Mouse (Mus musculus): ENCODE results near the gene Pipox.

DNA sequence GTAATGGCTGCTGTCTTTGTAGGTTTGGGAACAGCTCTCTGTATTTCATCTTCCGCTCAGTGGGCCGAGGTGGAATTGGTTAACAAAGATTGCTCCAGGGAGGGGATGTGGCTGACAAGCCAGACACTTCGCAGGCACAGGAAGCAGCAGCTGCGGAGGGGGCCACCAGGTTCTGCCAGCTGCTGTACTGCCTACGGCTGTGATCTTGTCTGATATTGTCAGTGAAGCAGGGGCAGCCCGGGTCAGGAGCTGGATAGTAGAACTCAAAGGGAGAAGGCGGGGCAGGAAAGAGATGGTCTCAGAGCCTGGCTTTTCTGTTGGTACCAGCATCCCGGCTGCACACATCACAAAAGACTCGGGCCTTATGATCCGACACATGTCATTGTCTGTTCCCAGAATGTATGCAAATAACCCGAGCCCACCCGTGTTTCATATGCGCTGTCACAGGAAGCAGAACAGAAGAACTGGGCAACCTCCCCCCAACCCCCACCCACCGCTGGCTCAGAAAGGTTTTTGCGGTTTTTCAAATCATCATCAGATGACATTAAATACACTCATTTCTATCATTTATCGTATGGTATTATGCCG is 6.4 kb downstream of the Pipox start:
- TF ChIP-seq POLR2A (IDR thresholded peaks at IDR 0.05; ENCODE audit: extremely low read depth, insufficient read depth, low read length) (no peak), CTCF (IDR thresholded peaks at IDR 0.05; ENCODE audit: low read depth, low read length) (no peak)

Measured in liver, adult 2 months (tissue).